Mouse (Mus musculus): ENCODE data around the gene Dcaf4. TPM values are rescaled to one million over a fixed set of nuclear protein-coding genes. Genes with fewer than 3 reads are reported as not detected.

Gene Dcaf4
- polyA plus RNA-seq, 1 experiment from 2014 or later: 21.3 TPM

DNA sequence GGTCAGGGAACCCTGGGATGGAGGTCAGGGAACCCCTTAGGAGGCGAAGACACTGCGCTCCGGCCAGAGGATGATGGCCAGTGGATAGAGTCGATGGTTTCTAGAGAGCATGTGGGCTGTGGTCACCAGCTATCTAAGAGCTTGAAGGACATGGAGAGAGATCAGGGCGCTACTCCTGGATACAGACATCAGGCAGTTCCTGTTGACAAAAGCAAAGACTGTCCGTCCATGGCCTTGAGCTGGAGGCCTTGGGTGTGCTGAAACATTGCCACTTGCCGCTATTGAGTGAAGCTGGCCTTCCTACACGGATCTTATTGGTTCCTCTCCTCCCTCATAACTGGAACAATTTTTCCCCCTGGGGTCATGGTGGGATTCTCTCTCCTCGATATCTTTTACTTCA is 26.1 kb upstream of the Dcaf4 start:
- Histone ChIP-seq H3K27me3 (ENCODE audit: control insufficient read depth, insufficient read depth, low read length) (0 out of 2 replicates have a peak, but pooled peaks cover 5% of the 10 kb centered on the region), H3K36me3 (ENCODE audit: control insufficient read depth, insufficient read depth, low read length) (no peaks in the 10 kb centered on the region), H3K27ac (ENCODE audit: low read depth, low read length) (no peak overlapping the region), H3K9ac (ENCODE audit: low read length) (no peak overlapping the region), H3K4me2 (no peak overlapping the region), H3K4me1 (ENCODE audit: control insufficient read depth, insufficient read depth, low read length) (peaks cover under 1% of the 10 kb centered on the region), H3K9me3 (ENCODE audit: control insufficient read depth, low read length) (no peaks in the 10 kb centered on the region), H3K4me3 (ENCODE audit: low read depth, low read length) (no peak overlapping the region)
- WGBS: 82% methylated on average over 9 of the region's 9 CpGs
- DNase-seq (ENCODE audit: low spot score, missing footprints) (no peak), ATAC-seq (ENCODE audit: low FRiP score) (no peak)

DNA sequence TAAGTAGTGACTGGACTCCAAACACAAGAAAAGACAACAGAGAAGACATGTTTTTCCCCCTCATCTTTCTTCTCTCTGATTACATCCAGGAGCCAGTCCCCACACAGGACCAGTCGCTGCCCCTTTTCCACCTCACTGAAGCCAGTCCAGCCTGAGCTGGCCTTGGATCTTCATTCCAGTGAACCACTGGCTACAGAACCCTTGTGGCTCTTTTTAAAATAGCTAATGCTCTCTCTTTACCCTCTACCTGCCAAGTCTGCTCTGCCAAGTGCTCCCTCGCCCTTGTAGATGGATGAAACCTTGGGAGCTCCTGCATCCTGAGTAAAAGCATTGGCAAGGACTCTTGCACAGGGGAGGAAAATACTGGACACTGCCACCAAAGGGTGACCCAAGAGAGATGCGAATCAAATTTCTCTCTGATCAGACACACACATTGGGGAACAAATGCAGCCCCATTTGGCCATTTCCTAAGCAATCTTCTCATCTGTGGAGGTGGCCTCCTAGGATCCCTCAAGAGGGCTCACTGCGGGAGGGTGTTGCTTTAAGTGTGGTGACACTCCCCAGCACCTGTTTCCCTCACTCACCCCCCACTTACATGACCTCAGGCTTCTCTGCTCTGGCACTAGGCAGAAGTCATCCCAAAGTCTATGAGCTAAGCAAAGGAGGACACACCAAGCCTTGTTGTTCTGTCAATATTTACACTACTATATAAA is 24.9 kb upstream of the Dcaf4 start:
- DNase-seq (ENCODE audit: low spot score, missing footprints) (no peak), ATAC-seq (ENCODE audit: low FRiP score) (no peak)
- no peak overlapping the region for H3K4me2 ChIP-seq
- H3K4me1 ChIP-seq (ENCODE audit: control insufficient read depth, insufficient read depth, low read length): no peaks in the 10 kb centered on the region
- H3K36me3 ChIP-seq (ENCODE audit: control insufficient read depth, insufficient read depth, low read length): no peaks in the 10 kb centered on the region
- H3K27me3 ChIP-seq (ENCODE audit: control insufficient read depth, insufficient read depth, low read length): no peaks in the 10 kb centered on the region
- no peak overlapping the region for H3K9ac ChIP-seq (ENCODE audit: low read length)
- 71% methylated on average over 4 of the region's 4 CpGs for WGBS
- H3K27ac ChIP-seq (ENCODE audit: low read depth, low read length): no peak overlapping the region
- H3K9me3 ChIP-seq (ENCODE audit: control insufficient read depth, low read length): no peaks in the 10 kb centered on the region
- H3K4me3 ChIP-seq (ENCODE audit: low read depth, low read length): no peak overlapping the region

GRCm38 (mm10) chr12:83495961-83496282 is 24.3 kb upstream of the Dcaf4 start:
- WGBS: 69% methylated on average over 9 of the region's 9 CpGs
- H3K4me2 ChIP-seq: no peak overlapping the region
- no peaks in the 10 kb centered on the region for H3K27me3 ChIP-seq (ENCODE audit: control insufficient read depth, insufficient read depth, low read length)
- DNase-seq (ENCODE audit: low spot score, missing footprints) (no peak), ATAC-seq (ENCODE audit: low FRiP score) (no peak)
- H3K36me3 ChIP-seq (ENCODE audit: control insufficient read depth, insufficient read depth, low read length): no peaks in the 10 kb centered on the region
- no peak overlapping the region for H3K27ac ChIP-seq (ENCODE audit: low read depth, low read length)
- no peaks in the 10 kb centered on the region for H3K4me1 ChIP-seq (ENCODE audit: control insufficient read depth, insufficient read depth, low read length)
- H3K9ac ChIP-seq (ENCODE audit: low read length): no peak overlapping the region
- H3K9me3 ChIP-seq (ENCODE audit: control insufficient read depth, low read length): no peaks in the 10 kb centered on the region
- H3K4me3 ChIP-seq (ENCODE audit: low read depth, low read length): no peak overlapping the region

- no peak overlapping the region for H3K4me3 ChIP-seq (ENCODE audit: low read depth, low read length)
- H3K36me3 ChIP-seq (ENCODE audit: control insufficient read depth, insufficient read depth, low read length): no peaks in the 10 kb centered on the region
- ATAC-seq (ENCODE audit: low FRiP score): no peak
- no peaks in the 10 kb centered on the region for H3K9me3 ChIP-seq (ENCODE audit: control insufficient read depth, low read length)
- H3K27ac ChIP-seq (ENCODE audit: low read depth, low read length): no peak overlapping the region
- H3K27me3 ChIP-seq (ENCODE audit: control insufficient read depth, insufficient read depth, low read length): no peaks in the 10 kb centered on the region
- DNase-seq (ENCODE audit: low spot score, missing footprints): no peak
- no peaks in the 10 kb centered on the region for H3K4me1 ChIP-seq (ENCODE audit: control insufficient read depth, insufficient read depth, low read length)
- no peak overlapping the region for H3K9ac ChIP-seq (ENCODE audit: low read length)
- no peak overlapping the region for H3K4me2 ChIP-seq
- 90% methylated on average over 4 of the region's 4 CpGs for WGBS
Observed at GRCm38 (mm10) chr12:83496336-83496735, 23.9 kb upstream of the Dcaf4 start.

DNA sequence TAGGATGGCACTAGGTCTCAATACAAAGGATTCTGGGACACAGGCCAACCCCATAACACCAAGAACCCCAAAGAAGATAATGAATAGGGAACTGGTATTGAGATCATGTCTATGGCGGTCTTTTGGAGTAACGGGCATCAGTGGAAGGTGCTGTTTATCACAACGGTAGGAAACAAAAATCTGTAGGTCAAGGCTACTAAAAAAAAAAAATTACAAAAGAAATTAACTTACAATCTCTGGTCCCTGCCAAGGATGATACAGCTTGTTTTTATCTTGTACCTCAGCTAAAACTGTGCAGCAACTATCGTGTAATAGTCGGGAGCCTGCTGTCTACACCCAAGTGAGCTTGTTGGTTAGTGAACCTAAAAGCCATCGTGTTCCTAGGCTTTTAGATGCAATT is 23.5 kb upstream of the Dcaf4 start:
- Histone ChIP-seq H3K4me3 (ENCODE audit: low read depth, low read length) (no peak overlapping the region), H3K36me3 (ENCODE audit: control insufficient read depth, insufficient read depth, low read length) (no peaks in the 10 kb centered on the region), H3K27me3 (ENCODE audit: control insufficient read depth, insufficient read depth, low read length) (no peaks in the 10 kb centered on the region), H3K9me3 (ENCODE audit: control insufficient read depth, low read length) (no peaks in the 10 kb centered on the region), H3K4me2 (no peak overlapping the region), H3K9ac (ENCODE audit: low read length) (no peak overlapping the region), H3K4me1 (ENCODE audit: control insufficient read depth, insufficient read depth, low read length) (no peaks in the 10 kb centered on the region), H3K27ac (ENCODE audit: low read depth, low read length) (no peak overlapping the region)
- DNase-seq (ENCODE audit: low spot score, missing footprints) (no peak), ATAC-seq (ENCODE audit: low FRiP score) (no peak)
- WGBS: 93% methylated on average over 6 of the region's 6 CpGs

DNA sequence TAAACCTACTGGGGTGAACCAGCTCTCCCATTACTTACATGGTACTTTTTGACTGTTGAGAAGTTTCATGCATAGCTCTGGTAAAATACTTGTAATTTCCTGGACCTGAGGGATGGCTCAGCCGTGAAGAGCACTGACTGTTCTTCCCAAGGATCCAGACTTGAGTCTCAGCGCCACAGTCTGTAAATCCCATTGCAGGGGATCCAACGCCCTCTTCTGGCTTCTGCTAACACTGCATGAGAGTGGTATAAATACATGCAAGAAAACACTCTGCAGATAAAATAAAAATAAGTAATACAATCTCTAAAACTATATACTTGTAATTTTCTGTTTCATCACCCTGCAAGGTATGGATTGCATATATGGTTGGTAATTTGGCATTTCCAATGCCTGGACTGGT is 22.3 kb upstream of the Dcaf4 start:
- no peak for ATAC-seq (ENCODE audit: low FRiP score)
- no peaks in the 10 kb centered on the region for H3K9me3 ChIP-seq (ENCODE audit: control insufficient read depth, low read length)
- H3K27ac ChIP-seq (ENCODE audit: low read depth, low read length): no peak overlapping the region
- no peaks in the 10 kb centered on the region for H3K4me1 ChIP-seq (ENCODE audit: control insufficient read depth, insufficient read depth, low read length)
- H3K36me3 ChIP-seq (ENCODE audit: control insufficient read depth, insufficient read depth, low read length): no peaks in the 10 kb centered on the region
- H3K4me3 ChIP-seq (ENCODE audit: low read depth, low read length): no peak overlapping the region
- H3K27me3 ChIP-seq (ENCODE audit: control insufficient read depth, insufficient read depth, low read length): no peaks in the 10 kb centered on the region
- no peak overlapping the region for H3K9ac ChIP-seq (ENCODE audit: low read length)
- DNase-seq (ENCODE audit: low spot score, missing footprints): no peak
- 76% methylated on average over 3 of the region's 3 CpGs for whole genome bisulfite sequencing
- H3K4me2 ChIP-seq: no peak overlapping the region

- no peaks in the 10 kb centered on the region for H3K9me3 ChIP-seq (ENCODE audit: control insufficient read depth, low read length)
- H3K4me3 ChIP-seq (ENCODE audit: low read depth, low read length): no peak overlapping the region
- WGBS: 66% methylated on average over 5 of the region's 5 CpGs
- no peak overlapping the region for H3K9ac ChIP-seq (ENCODE audit: low read length)
- no peaks in the 10 kb centered on the region for H3K36me3 ChIP-seq (ENCODE audit: control insufficient read depth, insufficient read depth, low read length)
- ATAC-seq (ENCODE audit: low FRiP score) (no peak), DNase-seq (ENCODE audit: low spot score, missing footprints) (no peak)
- no peaks in the 10 kb centered on the region for H3K27me3 ChIP-seq (ENCODE audit: control insufficient read depth, insufficient read depth, low read length)
- H3K4me2 ChIP-seq: no peak overlapping the region
- H3K4me1 ChIP-seq (ENCODE audit: control insufficient read depth, insufficient read depth, low read length): no peaks in the 10 kb centered on the region
- H3K27ac ChIP-seq (ENCODE audit: low read depth, low read length): no peak overlapping the region
Observed at GRCm38 (mm10) chr12:83499256-83499655, 21.0 kb upstream of the Dcaf4 start.

DNA sequence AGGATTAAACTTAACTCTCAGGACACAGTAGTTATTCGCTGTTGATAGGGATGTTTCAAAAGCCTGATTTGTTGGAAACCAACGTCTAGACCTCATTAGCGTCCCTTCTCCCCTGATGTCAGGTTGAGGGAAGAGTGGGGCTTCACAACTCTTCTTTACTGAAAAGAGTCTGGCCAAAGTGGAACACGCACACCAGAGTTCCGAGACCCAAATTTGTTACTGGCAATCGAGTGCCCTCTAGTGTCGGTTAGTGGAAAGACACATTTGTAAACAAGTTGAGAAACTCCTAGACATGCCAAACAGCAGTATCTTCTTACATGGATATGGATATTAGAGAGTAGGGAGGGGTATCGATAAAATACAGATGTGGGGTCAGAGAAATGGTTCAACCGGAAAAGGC is 18.1 kb upstream of the Dcaf4 start:
- Histone ChIP-seq H3K27ac (ENCODE audit: low read depth, low read length) (no peak overlapping the region), H3K4me3 (ENCODE audit: low read depth, low read length) (no peak overlapping the region), H3K36me3 (ENCODE audit: control insufficient read depth, insufficient read depth, low read length) (no peaks in the 10 kb centered on the region), H3K9me3 (ENCODE audit: control insufficient read depth, low read length) (no peaks in the 10 kb centered on the region), H3K4me1 (ENCODE audit: control insufficient read depth, insufficient read depth, low read length) (no peaks in the 10 kb centered on the region), H3K27me3 (ENCODE audit: control insufficient read depth, insufficient read depth, low read length) (no peaks in the 10 kb centered on the region), H3K4me2 (no peak overlapping the region), H3K9ac (ENCODE audit: low read length) (no peak overlapping the region)
- ATAC-seq (ENCODE audit: low FRiP score) (no peak), DNase-seq (ENCODE audit: low spot score, missing footprints) (peak; percentile 96)
- 7% methylated on average over 9 of the region's 9 CpGs for WGBS

DNA sequence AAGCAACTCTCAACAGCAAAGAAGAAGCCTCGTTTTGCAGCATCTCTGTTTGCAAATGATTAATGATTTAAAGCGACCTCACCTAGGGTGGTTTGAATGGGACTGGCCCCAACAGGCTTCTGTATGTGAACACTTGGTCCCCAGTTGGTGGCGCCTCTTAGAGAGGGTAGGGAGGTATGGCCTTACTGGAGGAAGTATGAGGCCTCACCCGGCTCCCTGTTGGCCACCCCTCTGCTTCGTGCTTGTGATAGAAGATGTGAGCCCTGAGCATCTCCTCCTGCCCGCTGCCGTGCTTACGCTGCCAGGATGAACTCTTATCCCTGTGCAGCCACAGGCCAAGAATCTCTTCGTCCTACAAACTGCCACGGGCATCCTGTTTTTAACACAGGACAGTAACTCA is 13.7 kb upstream of the Dcaf4 start:
- DNase-seq (ENCODE audit: low spot score, missing footprints) (no peak), ATAC-seq (ENCODE audit: low FRiP score) (no peak)
- Histone ChIP-seq H3K9me3 (ENCODE audit: control insufficient read depth, low read length) (no peaks in the 10 kb centered on the region), H3K4me3 (ENCODE audit: low read depth, low read length) (no peak overlapping the region), H3K4me1 (ENCODE audit: control insufficient read depth, insufficient read depth, low read length) (no peaks in the 10 kb centered on the region), H3K9ac (ENCODE audit: low read length) (no peak overlapping the region), H3K27ac (ENCODE audit: low read depth, low read length) (no peak overlapping the region), H3K36me3 (ENCODE audit: control insufficient read depth, insufficient read depth, low read length) (no peaks in the 10 kb centered on the region), H3K4me2 (no peak overlapping the region), H3K27me3 (ENCODE audit: control insufficient read depth, insufficient read depth, low read length) (no peaks in the 10 kb centered on the region)
- WGBS: 85% methylated on average over 10 of the region's 10 CpGs
